ENCODE assay signal across 8 mouse cellular contexts in the genomic region with DNA sequence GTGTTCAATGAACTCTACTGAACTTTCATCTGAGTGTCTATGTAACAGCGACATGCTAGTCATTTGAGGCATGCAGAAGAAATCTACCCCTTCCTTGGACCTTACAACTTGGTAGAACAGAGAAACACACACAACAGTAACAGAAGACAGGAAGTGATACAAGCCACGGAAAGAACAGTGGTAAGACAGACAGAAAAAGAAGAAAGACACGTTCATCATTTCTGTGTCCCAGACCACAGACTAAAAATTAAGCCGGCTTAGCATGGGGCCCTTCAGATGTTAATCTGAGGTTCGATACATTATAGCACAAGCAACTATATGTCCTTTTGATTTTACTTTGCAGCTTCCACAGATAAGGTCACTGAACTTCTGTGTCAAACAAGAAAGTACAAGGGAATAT. TPM values are rescaled to one million over a fixed set of nuclear protein-coding genes. Genes with fewer than 3 reads are reported as not detected.
DNase-seq lines count a peak whose midpoint lies in the region; ATAC-seq and TF ChIP-seq lines count a peak whose summit lies in the region.

No protein-coding gene starts in this region.

- H3K79me2 ChIP-seq in heart, adult 2 months (replicated peaks; ENCODE audit: control insufficient read depth, insufficient read depth, low read length), result peaks cover 4% of the 10 kb centered on the region; the same call in 1 of the 2 replicates

- peak overlapping the region; percentile 48 for H3K4me2 ChIP-seq in embryonic facial prominence, embryonic 15.5 days (replicated peaks)
- H3K4me2 ChIP-seq in liver, embryonic 14.5 days (ENCODE audit: low read depth), result peak overlapping the region; percentile 92

- H3K27ac ChIP-seq in heart, adult 2 months, result peak overlapping the region; percentile 94
- no peak overlapping the region for H3K27ac ChIP-seq in embryonic facial prominence, embryonic 15.5 days (replicated peaks)
- no peak overlapping the region for H3K27ac ChIP-seq in liver, embryonic 14.5 days

- H3K9ac ChIP-seq in heart, adult 2 months (ENCODE audit: low read depth, low read length), result no peak overlapping the region
- no peak overlapping the region for H3K9ac ChIP-seq in embryonic facial prominence, embryonic 15.5 days
- no peak overlapping the region for H3K9ac ChIP-seq in liver, embryonic 14.5 days (replicated peaks)

- H3K27me3 ChIP-seq in heart, adult 2 months (ENCODE audit: control insufficient read depth, insufficient read depth, low read length), result no peaks in the 10 kb centered on the region
- H3K27me3 ChIP-seq in embryonic facial prominence, embryonic 15.5 days, result no peaks in the 10 kb centered on the region
- no peaks in the 10 kb centered on the region for H3K27me3 ChIP-seq in liver, embryonic 14.5 days (ENCODE audit: control insufficient read depth, insufficient read depth, low read length)

- no peak for DNase-seq in heart, adult 2 months
- DNase-seq in heart, adult 18-20 months, result no peak
- DNase-seq in 3T3-L1 (ENCODE audit: low read depth, low spot score), result peak; percentile 9
- DNase-seq in liver, embryonic 14.5 days (ENCODE audit: low read depth in 3 of 3, low spot score in 3 of 3), result no peak
- no peak for DNase-seq in retina, postnatal 1 day
- no peak for DNase-seq in embryo, embryonic 10 days (ENCODE audit: low spot score)
- DNase-seq in embryo, embryonic 11 days, result no peak

- no peak for TF ChIP-seq POLR2A in heart, adult 2 months (IDR thresholded peaks at IDR 0.05; ENCODE audit: insufficient read depth, low read depth, low read length)

- 15% methylated on average over 5 of the region's 5 CpGs for WGBS in heart, adult 2 months
- 58% methylated on average over 5 of the region's 5 CpGs for WGBS in embryonic facial prominence, embryonic 15.5 days
- WGBS in liver, embryonic 14.5 days (ENCODE audit: insufficient replicate concordance), result 12% methylated on average over 5 of the region's 5 CpGs

- peaks cover 25% of the 10 kb centered on the region for H3K36me3 ChIP-seq in heart, adult 2 months (ENCODE audit: control insufficient read depth, insufficient read depth, low read length)
- H3K36me3 ChIP-seq in embryonic facial prominence, embryonic 15.5 days, result no peaks in the 10 kb centered on the region
- H3K36me3 ChIP-seq in liver, embryonic 14.5 days (replicated peaks; ENCODE audit: control insufficient read depth, insufficient read depth, low read depth), result no peaks in the 10 kb centered on the region

- H3K4me1 ChIP-seq in heart, adult 2 months (ENCODE audit: control insufficient read depth, insufficient read depth, low read length), result peaks cover 16% of the 10 kb centered on the region
- peaks cover 16% of the 10 kb centered on the region for H3K4me1 ChIP-seq in embryonic facial prominence, embryonic 15.5 days
- peaks cover 6 to 20% of the 10 kb centered on the region in 2 experiments for H3K4me1 ChIP-seq in liver, embryonic 14.5 days (replicated peaks; ENCODE audit: control insufficient read depth in 2 of 2, insufficient read depth in 2 of 2, low read length in 1 of 2)

- TF ChIP-seq CTCF in heart, adult 2 months (IDR thresholded peaks at IDR 0.05), result no peak
- TF ChIP-seq CTCF in liver, embryonic 14.5 days (IDR thresholded peaks at IDR 0.05; ENCODE audit: low read depth), result no peak

- H3K9me3 ChIP-seq in embryonic facial prominence, embryonic 15.5 days (replicated peaks), result no peaks in the 10 kb centered on the region
- H3K9me3 ChIP-seq in liver, embryonic 14.5 days (ENCODE audit: control insufficient read depth, low read length), result no peaks in the 10 kb centered on the region

- no peak for TF ChIP-seq EP300 in heart, adult 2 months (IDR thresholded peaks at IDR 0.05; ENCODE audit: insufficient read depth, low read depth, low read length)
- TF ChIP-seq EP300 in liver, embryonic 14.5 days (IDR thresholded peaks at IDR 0.05; ENCODE audit: low read depth), result no peak

- ATAC-seq in embryonic facial prominence, embryonic 15.5 days (ENCODE audit: insufficient number of reproducible peaks, low FRiP score, low TSS enrichment, low read depth), result no peak
- no peak for ATAC-seq in liver, embryonic 14.5 days (ENCODE audit: insufficient read depth)

- peak overlapping the region; percentile 81 for H3K4me3 ChIP-seq in heart, adult 2 months
- peak overlapping the region; percentile 90; the same call in 1 of the 2 replicates for H3K4me3 ChIP-seq in embryonic facial prominence, embryonic 15.5 days (replicated peaks)
- peak overlapping the region in 1 of 2 experiments; percentile 94; a peak in 2 of 4 replicates for H3K4me3 ChIP-seq in liver, embryonic 14.5 days (ENCODE audit: insufficient read depth in 1 of 2, low read depth in 2 of 2, low read length in 2 of 2)

- intact Hi-C loops in heart, adult 2 months (cut with DNase I), result loop anchor here (2.0 kb wide), 3 partner anchors 15 to 205 kb away; a partner anchor contains a TSS

RNA-seq across cellular contexts. Expression of a gene that starts 2.1 kb away (rescaled TPM):
- 10 to 100 TPM; 48.0 to 53.4 TPM for total RNA-seq in heart, adult 2 months (2021)
- polyA plus RNA-seq in heart, adult 2 months (2012; rRNA removed), result 23.4 and 47.4 TPM in 2 replicates
- 10 to 100 TPM; 48.1 to 52.0 TPM for total RNA-seq in heart, adult 18-20 months (2021)
- 170 and 174 TPM in 2 replicates for polyA plus RNA-seq in embryonic facial prominence, embryonic 15.5 days (2015; fragmentation: Nextera tagmentation; extraction: Ambion mirVana)
- polyA plus RNA-seq in liver, embryonic 14.5 days (2012; rRNA removed), result 31.0 and 46.7 TPM in 2 replicates
- polyA plus RNA-seq in liver, embryonic 14.5 days (2014; fragmentation: Nextera tagmentation; extraction: Ambion mirVana), result 101 and 108 TPM in 2 replicates

RNA-seq across cellular contexts. Expression of a gene that starts 51.2 kb away (rescaled TPM):
- 1 to 10 TPM; 7.0 to 8.6 TPM for total RNA-seq in heart, adult 2 months (2021)
- 4.9 and 6.7 TPM in 2 replicates for polyA plus RNA-seq in heart, adult 2 months (2012; rRNA removed)
- 1 to 10 TPM; 7.3 to 8.7 TPM for total RNA-seq in heart, adult 18-20 months (2021)
- polyA plus RNA-seq in embryonic facial prominence, embryonic 15.5 days (2015; fragmentation: Nextera tagmentation; extraction: Ambion mirVana), result 50.7 and 50.8 TPM in 2 replicates
- polyA plus RNA-seq in liver, embryonic 14.5 days (2012; rRNA removed), result 14.9 and 28.8 TPM in 2 replicates
- polyA plus RNA-seq in liver, embryonic 14.5 days (2014; fragmentation: Nextera tagmentation; extraction: Ambion mirVana), result 45.0 and 46.8 TPM in 2 replicates
